Mouse (Mus musculus) left cerebral cortex, postnatal 36 days (tissue): Measurements from ENCODE around the gene Gm28051. TPM values are rescaled to one million over a fixed set of nuclear protein-coding genes. Genes with fewer than 3 reads are reported as not detected.

Experiments used
- DNase-seq, 2 experiments: peaks; one replicate each; pipeline ENCODE4 v3.0.0; 2021 to 2022; ENCODE audit warnings: low spot score in 2 of 2, mixed read lengths in 1 of 2
- intact Hi-C: fragments of 180-260 bp; cut with DNase I; formaldehyde crosslinking; loops from one replicate; pipeline ENCODE4 v1.15.1; 2025
- microRNA-seq: library from miRNA; unstranded; fragments of <30 nt; microRNA quantifications from one replicate; pipeline ENCODE4 v1.2.0, GENCODE M21; 2022
- total RNA-seq, 2 experiments: library from RNA; stranded (reverse); gene quantifications; 2 replicates each; pipeline ENCODE4 v1.2.3; 2021

Gene Gm28051
- total RNA-seq, 2 experiments from 2014 or later = not detected

- no peak for DNase-seq
- intact Hi-C loops = no loop called here
Observed at GRCm38 (mm10) chr12:102670848-102671247, 86.7 kb downstream of the Gm28051 start.

Small RNA genes lying within 50 kb of the gene (microRNA-seq; reads per million reads assigned to microRNA genes)
- not detected for gene Mir1936

Other genes starting within 250 kb of the Gm28051 start
- gene Chga, start 202.8 kb downstream of the Gm28051 start, total RNA-seq = 100 to 1,000 TPM; 168 to 185 TPM
- 10 to 100 TPM; 57.6 to 66.4 TPM for gene Itpk1, start 52.8 kb downstream of the Gm28051 start, total RNA-seq
- 10 to 100 TPM; 28.9 to 30.6 TPM for gene Moap1, start 14.1 kb downstream of the Gm28051 start, total RNA-seq
- 1 to 10 TPM; 5.4 TPM for gene Tmem251, start 14.0 kb downstream of the Gm28051 start, total RNA-seq
- 10 to 100 TPM; 12.7 to 14.5 TPM for gene Gon7, start within 50 bp of the Gm28051 start, total RNA-seq
- gene Ubr7, start 202 bp upstream of the Gm28051 start, total RNA-seq = 10 to 100 TPM; 33.7 to 34.0 TPM
- 10 to 100 TPM; 17.4 to 20.6 TPM for gene Gm20604, start 907 bp upstream of the Gm28051 start, total RNA-seq
- gene Btbd7, start 120.7 kb upstream of the Gm28051 start, total RNA-seq = 10 to 100 TPM; 15.1 to 21.3 TPM
- not detected for gene Cox8c, start 141.6 kb upstream of the Gm28051 start, total RNA-seq
- 10 to 100 TPM; 42.9 to 64.5 TPM for gene Unc79, start 191.1 kb upstream of the Gm28051 start, total RNA-seq